Mouse (Mus musculus) adrenal gland, postnatal 25 days (tissue): Measurements from ENCODE around the gene Tmem116. TPM values are rescaled to one million over a fixed set of nuclear protein-coding genes. Genes with fewer than 3 reads are reported as not detected.

ENCODE experiments used
- DNase-seq: peaks from one replicate; pipeline ENCODE4 v3.0.0; 2021; ENCODE audit warnings: mixed read lengths
- total RNA-seq: library from RNA; stranded (reverse); gene quantifications from 2 replicates; pipeline ENCODE4 v1.2.3, GENCODE M21; 2021

The Tmem116 gene
- total RNA-seq, 1 experiment from 2014 or later = 5.5 TPM

- no peak for DNase-seq
Measured at GRCm38 (mm10) chr5:121540066-121540465, 88.4 kb downstream of the Tmem116 start.

- DNase-seq = no peak
Measured at GRCm38 (mm10) chr5:121541235-121541634, 89.5 kb downstream of the Tmem116 start.

DNA sequence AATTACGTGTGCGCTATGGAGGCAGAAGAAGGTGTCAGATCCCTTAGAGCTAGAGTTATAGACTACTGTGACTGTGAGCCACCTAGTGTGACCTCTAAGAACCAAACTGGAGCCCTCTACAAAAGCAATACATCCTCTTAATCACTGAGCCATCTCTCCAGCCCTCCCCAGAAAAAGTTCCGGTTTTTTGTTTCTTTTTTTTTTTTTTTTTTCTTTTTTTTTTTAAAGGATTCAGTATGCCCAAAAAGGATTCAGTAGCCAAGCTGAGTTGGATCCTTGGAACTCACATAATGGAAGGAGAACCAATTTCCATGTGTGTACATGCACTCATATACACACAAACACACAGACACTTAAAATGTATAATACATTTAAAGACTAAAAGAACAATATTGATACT is 91.7 kb downstream of the Tmem116 start:
- no peak for DNase-seq

DNA sequence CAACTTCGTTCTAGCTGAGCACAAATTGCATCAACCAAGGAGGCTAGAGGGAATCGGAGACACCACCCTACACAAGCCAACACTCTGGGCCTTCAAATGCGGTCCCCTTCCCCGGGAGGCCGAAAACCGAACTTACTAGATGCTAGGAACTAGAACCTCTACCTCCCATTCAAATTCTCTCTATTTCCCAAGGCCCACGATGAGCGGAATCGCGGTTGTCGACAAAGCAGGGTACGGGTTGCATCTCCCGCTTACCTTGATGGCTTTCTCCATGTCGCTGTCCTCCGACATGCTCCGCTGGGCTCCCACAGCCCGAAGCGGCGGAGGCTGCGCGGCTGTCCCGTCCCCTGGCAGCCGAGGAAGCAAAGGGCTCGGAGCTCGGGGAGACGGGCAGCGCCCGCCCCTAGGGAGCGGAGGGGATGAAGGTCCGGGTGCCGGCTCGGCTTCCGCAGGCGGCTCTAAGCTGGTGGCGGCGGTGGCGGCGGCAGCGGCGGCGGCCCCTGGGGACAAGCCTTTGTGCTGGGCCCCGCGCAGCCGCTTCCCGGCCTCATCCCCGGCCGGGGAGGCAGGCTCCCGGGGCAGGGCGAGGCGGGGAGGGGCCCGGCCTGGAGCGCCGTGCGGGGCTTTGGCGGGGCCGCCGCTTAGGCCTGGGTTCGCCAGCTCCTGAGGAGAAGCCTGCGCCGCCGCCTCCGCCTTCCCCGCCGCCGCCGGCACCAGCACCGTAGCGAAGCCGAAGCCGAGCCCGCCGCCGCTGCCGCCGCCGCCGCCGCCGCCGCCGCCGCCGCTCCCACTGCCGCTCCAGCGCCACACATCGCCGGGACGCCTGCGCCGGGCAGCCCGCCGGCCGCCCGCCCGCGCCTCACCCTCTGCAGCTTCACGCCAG is 93.5 kb downstream of the Tmem116 start, which contains the start of the genes Adam1a and Gm42878:
Gene Adam1a, minus strand, starts transcription at position 573 of the 883 bp plus-strand sequence.
Gene Gm42878, minus strand, starts transcription at position 573 of the 883 bp plus-strand sequence.
- DNase-seq = peak; percentile 50

- peak; percentile 98 for DNase-seq
Measured at GRCm38 (mm10) chr5:121545793-121546529, 94.3 kb downstream of the Tmem116 start, which contains the start of gene Mapkapk5. TSS of gene Mapkapk5 (minus strand) at chr5:121545905.

DNA sequence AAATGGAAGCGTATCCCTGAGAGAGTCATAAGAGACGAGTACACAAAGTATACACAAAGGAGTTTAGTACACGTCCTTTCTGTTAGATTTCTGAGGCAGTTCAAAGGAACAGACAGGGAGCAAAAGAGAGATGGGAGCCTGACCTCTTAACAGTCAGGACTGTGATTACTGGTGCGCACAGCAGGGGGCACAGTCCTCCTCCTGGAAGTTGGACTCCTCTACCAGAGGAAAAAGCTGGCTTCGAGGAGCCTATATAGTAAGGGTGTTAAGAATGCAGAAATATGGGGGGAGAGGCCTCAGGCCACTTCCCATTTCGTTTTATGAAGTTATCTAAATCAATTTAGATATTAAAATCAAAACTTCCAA is 94.8 kb downstream of the Tmem116 start:
- peak; percentile 47 for DNase-seq

DNA sequence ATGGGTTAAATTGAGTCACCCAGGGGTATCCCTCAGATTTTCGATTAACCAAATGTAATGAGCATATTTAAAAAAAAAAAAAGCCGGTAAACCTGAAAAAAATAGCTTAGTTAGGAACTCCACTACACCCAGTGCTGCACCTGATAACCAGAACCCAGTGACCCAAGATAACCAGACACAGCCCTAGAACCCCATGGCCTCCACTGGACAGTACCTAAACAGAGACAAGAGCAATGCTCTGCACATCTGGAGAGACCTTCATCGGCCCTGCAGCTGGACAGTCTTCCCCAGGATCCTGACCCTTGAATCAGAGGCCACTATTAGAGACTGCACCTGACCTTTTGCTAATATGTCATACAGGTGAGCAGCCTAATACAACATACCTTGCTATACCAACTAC is 95.4 kb downstream of the Tmem116 start:
- DNase-seq = no peak

GRCm38 (mm10) chr5:121549196-121549595 is 97.5 kb downstream of the Tmem116 start:
- no peak for DNase-seq

DNA sequence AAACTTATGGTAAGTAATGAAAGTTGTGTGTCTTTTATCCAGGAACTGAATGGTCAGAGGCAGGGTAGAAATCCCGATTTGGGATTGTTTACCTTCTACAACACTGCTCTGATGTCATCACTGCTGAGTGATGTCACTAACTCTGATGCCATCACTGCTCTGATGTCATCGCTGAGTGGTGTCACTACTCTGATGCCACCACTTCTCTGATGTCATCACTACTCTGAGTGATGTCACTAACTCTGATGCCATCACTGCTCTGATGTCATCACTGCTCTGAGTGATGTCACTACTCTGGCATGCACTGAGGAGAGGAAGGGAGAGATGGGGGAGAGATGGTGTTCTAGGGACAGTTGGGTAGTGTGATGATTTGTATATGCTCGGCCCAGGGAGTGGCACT is 110.7 kb downstream of the Tmem116 start:
- DNase-seq = no peak

DNA sequence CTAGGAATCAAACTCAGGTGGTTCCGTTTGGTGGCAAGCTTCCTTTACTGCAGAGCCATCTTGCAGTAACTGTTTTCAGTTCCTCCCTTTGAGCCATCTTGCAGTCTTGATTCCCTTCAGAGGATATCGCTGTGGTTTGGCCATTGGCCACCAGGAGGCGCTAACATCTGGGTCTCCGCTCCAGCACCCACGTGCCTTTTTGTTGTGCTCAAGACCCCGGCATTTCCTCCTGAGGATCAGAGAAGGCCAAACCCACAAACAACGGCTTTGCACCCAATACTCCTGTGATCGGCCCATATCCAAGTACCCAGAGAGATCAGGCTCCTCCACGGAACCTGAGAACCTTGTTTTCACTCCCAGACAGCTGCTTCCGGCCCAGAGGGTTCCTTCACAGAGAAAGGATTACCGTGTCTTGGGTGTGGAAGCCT is 112.8 kb downstream of the Tmem116 start:
- peak; percentile 90 for DNase-seq

- DNase-seq = no peak
Measured at GRCm38 (mm10) chr5:121566035-121566681, 114.5 kb downstream of the Tmem116 start.

GRCm38 (mm10) chr5:121569881-121570420 is 118.3 kb downstream of the Tmem116 start:
- DNase-seq = no peak

DNA sequence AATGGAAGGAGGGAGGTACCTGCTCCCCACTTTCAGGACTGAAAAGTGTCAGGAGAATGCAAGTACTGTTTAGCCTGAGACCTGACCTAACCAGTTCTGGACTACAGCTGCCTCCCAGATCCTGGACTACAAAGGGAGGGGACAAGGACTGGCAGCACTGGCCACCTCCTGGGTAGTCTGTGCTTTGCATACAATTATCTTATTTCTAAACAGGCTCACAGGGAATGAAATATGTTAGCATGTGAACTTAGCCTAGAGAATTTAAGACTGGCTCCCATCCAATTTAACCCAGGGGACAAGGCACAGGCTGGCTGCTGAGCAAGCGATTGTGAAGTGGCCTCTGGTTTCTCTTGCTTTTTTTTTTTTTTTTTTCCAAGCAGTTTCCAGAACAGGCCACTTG is 119.1 kb downstream of the Tmem116 start:
- DNase-seq = no peak

Other genes with a start within 250 kb of the Tmem116 start
- 923 and 949 TPM in 2 replicates for gene Rpl6, start 247.4 kb upstream of the Tmem116 start, total RNA-seq
- gene Hectd4, start 231.7 kb upstream of the Tmem116 start, total RNA-seq = 29.8 and 35.7 TPM in 2 replicates
- gene Trafd1, start 66.3 kb upstream of the Tmem116 start, total RNA-seq = 28.1 and 50.7 TPM in 2 replicates
- 35.2 and 38.6 TPM in 2 replicates for gene Naa25, start 54.0 kb upstream of the Tmem116 start, total RNA-seq
- 96.8 and 103 TPM in 2 replicates for gene Erp29, start 613 bp downstream of the Tmem116 start, total RNA-seq
- gene Adam1b, start 51.5 kb downstream of the Tmem116 start, total RNA-seq = not detected in 2 replicates
- 6.4 and 7.9 TPM in 2 replicates for gene Adam1a, start 93.6 kb downstream of the Tmem116 start, total RNA-seq
- not detected in 2 replicates for gene Gm42878, start 93.6 kb downstream of the Tmem116 start, total RNA-seq
- gene Mapkapk5, start 94.0 kb downstream of the Tmem116 start, total RNA-seq = 72.2 and 105 TPM in 2 replicates
- 1,568 and 1,679 TPM in 2 replicates for gene Aldh2, start 141.9 kb downstream of the Tmem116 start, total RNA-seq
- gene Acad12, start 167.0 kb downstream of the Tmem116 start, total RNA-seq = 19.8 and 26.7 TPM in 2 replicates
- 21.8 and 26.2 TPM in 2 replicates for gene Acad10, start 208.6 kb downstream of the Tmem116 start, total RNA-seq
- gene Brap, start 208.7 kb downstream of the Tmem116 start, total RNA-seq = 55.1 and 64.3 TPM in 2 replicates